Mouse (Mus musculus) intestine, embryonic 15.5 days (tissue): ENCODE measurements around the gene Tmem179. TPM values are rescaled to one million over a fixed set of nuclear protein-coding genes. Genes with fewer than 3 reads are reported as not detected.

Experiments
- ATAC-seq: fragments of 200-750 bp; cut with Nextera tagmentation; 2 replicates; pipeline ENCODE4 v1.8.0; 2017; ENCODE audit warnings: moderate TSS enrichment, moderate library complexity
- H3K27ac ChIP-seq: fragments of 300-500 bp; sonication (generic); 2 replicates; pipeline ENCODE4 v1.5.1; 2015; ENCODE audit warnings: mild to moderate bottlenecking, inconsistent platforms
- H3K27me3 ChIP-seq: fragments of 300-500 bp; sonication (generic); replicated peaks from 2 replicates; pipeline ENCODE4 v1.6.1; 2015; ENCODE audit warnings: inconsistent platforms
- H3K36me3 ChIP-seq: fragments of 300-500 bp; sonication (generic); 2 replicates; pipeline ENCODE4 v1.6.1; 2015; ENCODE audit warnings: inconsistent platforms
- H3K4me1 ChIP-seq: fragments of 300-500 bp; sonication (generic); replicated peaks from 2 replicates; pipeline ENCODE4 v1.6.1; 2015; ENCODE audit warnings: inconsistent platforms
- H3K4me2 ChIP-seq: fragments of 300-500 bp; sonication (generic); replicated peaks from 2 replicates; pipeline ENCODE4 v1.6.1; 2015; ENCODE audit warnings: mild to moderate bottlenecking, inconsistent platforms
- H3K4me3 ChIP-seq: fragments of 300-500 bp; sonication (generic); replicated peaks from 2 replicates; pipeline ENCODE4 v1.5.1; 2015; ENCODE audit warnings: inconsistent platforms
- H3K9ac ChIP-seq: fragments of 300-500 bp; sonication (generic); 2 replicates; pipeline ENCODE4 v1.6.1; 2015; ENCODE audit warnings: inconsistent platforms
- H3K9me3 ChIP-seq: fragments of 300-500 bp; sonication (generic); 2 replicates; pipeline ENCODE4 v1.6.1; 2016; ENCODE audit warnings: inconsistent platforms
- WGBS: fragments of 180-500 bp; shearing (Covaris S2); methylation state at CpG from one replicate; pipeline ENCODE4 v1.1.7; 2015; 5-methylcytosine and 5-hydroxymethylcytosine counted together
- polyA plus RNA-seq: library from polyadenylated mRNA; unstranded; fragments of >200 nt; fragmentation: Nextera tagmentation; extraction: Ambion mirVana; gene quantifications from 2 replicates; pipeline ENCODE4 v1.2.1, GENCODE M21; 2015

Gene Tmem179
- polyA plus RNA-seq: 2.4 and 3.2 TPM in 2 replicates

GRCm38 (mm10) chr12:112516697-112517337 lies at the start of gene Tmem179:
Gene Tmem179, minus strand, starts transcription at chr12:112516747.
- 0 out of 2 replicates have a peak, but pooled peaks cover 10% of the 10 kb centered on the region for H3K4me1 ChIP-seq
- H3K9ac ChIP-seq: no peak within 1 kb of the TSS
- no peak within 1 kb of the TSS for H3K27ac ChIP-seq
- no peaks in the 10 kb centered on the region for H3K36me3 ChIP-seq
- H3K4me3 ChIP-seq: no peak within 1 kb of the TSS
- WGBS: 18% methylated on average over 14 of the region's 14 CpGs
- H3K27me3 ChIP-seq: peaks cover 5% of the 10 kb centered on the region; the same call in 1 of the 2 replicates
- H3K9me3 ChIP-seq: no peaks in the 10 kb centered on the region
- peak; percentile 45; the same call in 1 of the 2 replicates for ATAC-seq
- peak within 1 kb of the TSS; percentile 24; the same call in 1 of the 2 replicates for H3K4me2 ChIP-seq

- H3K9ac ChIP-seq: no peak overlapping the region
- H3K4me3 ChIP-seq: no peak overlapping the region
- ATAC-seq: no peak
- no peaks in the 10 kb centered on the region for H3K4me1 ChIP-seq
- no peak overlapping the region for H3K4me2 ChIP-seq
- no peaks in the 10 kb centered on the region for H3K36me3 ChIP-seq
- no peaks in the 10 kb centered on the region for H3K27me3 ChIP-seq
- H3K9me3 ChIP-seq: no peaks in the 10 kb centered on the region
- WGBS: 86% methylated on average over 6 of the region's 6 CpGs
- H3K27ac ChIP-seq: no peak overlapping the region
These were observed 46.5 kb upstream of the Tmem179 start for GRCm38 (mm10) chr12:112563011-112563410.

- Histone ChIP-seq H3K9ac (no peak overlapping the region), H3K9me3 (no peaks in the 10 kb centered on the region), H3K4me1 (no peaks in the 10 kb centered on the region), H3K27me3 (no peaks in the 10 kb centered on the region), H3K4me3 (no peak overlapping the region), H3K27ac (no peak overlapping the region), H3K4me2 (no peak overlapping the region), H3K36me3 (no peaks in the 10 kb centered on the region)
- WGBS: 72% methylated on average over 5 of the region's 5 CpGs
- no peak for ATAC-seq
These were observed 45.9 kb upstream of the Tmem179 start for GRCm38 (mm10) chr12:112562462-112562861.

GRCm38 (mm10) chr12:112561163-112561562 lies 44.6 kb upstream of the Tmem179 start:
- ATAC-seq: no peak
- Histone ChIP-seq H3K9me3 (no peaks in the 10 kb centered on the region), H3K36me3 (no peaks in the 10 kb centered on the region), H3K27me3 (no peaks in the 10 kb centered on the region), H3K4me2 (no peak overlapping the region), H3K4me3 (no peak overlapping the region), H3K4me1 (no peaks in the 10 kb centered on the region), H3K9ac (no peak overlapping the region), H3K27ac (no peak overlapping the region)
- 71% methylated on average over 3 of the region's 3 CpGs for WGBS

- H3K36me3 ChIP-seq: no peaks in the 10 kb centered on the region
- peak; percentile 52; the same call in 1 of the 2 replicates for ATAC-seq
- no peaks in the 10 kb centered on the region for H3K27me3 ChIP-seq
- WGBS: 56% methylated on average over 5 of the region's 5 CpGs
- H3K27ac ChIP-seq: no peak overlapping the region
- H3K9ac ChIP-seq: no peak overlapping the region
- no peaks in the 10 kb centered on the region for H3K9me3 ChIP-seq
- no peaks in the 10 kb centered on the region for H3K4me1 ChIP-seq
- no peak overlapping the region for H3K4me3 ChIP-seq
- H3K4me2 ChIP-seq: no peak overlapping the region
These were observed 43.7 kb upstream of the Tmem179 start for GRCm38 (mm10) chr12:112560176-112560797.

- H3K4me2 ChIP-seq: no peak overlapping the region
- no peaks in the 10 kb centered on the region for H3K27me3 ChIP-seq
- no peaks in the 10 kb centered on the region for H3K9me3 ChIP-seq
- H3K36me3 ChIP-seq: no peaks in the 10 kb centered on the region
- H3K9ac ChIP-seq: no peak overlapping the region
- no peaks in the 10 kb centered on the region; the same call in 1 of the 2 replicates for H3K4me1 ChIP-seq
- WGBS: 66% methylated on average over 6 of the region's 6 CpGs
- no peak overlapping the region for H3K4me3 ChIP-seq
- no peak overlapping the region for H3K27ac ChIP-seq
- ATAC-seq: peak; percentile 48
These were observed 43.1 kb upstream of the Tmem179 start for GRCm38 (mm10) chr12:112559671-112560070.

- H3K9ac ChIP-seq: no peak overlapping the region
- H3K27me3 ChIP-seq: no peaks in the 10 kb centered on the region
- H3K27ac ChIP-seq: no peak overlapping the region
- no peaks in the 10 kb centered on the region for H3K36me3 ChIP-seq
- H3K4me2 ChIP-seq: no peak overlapping the region
- WGBS: 47% methylated on average over 3 of the region's 3 CpGs
- H3K4me1 ChIP-seq: no peaks in the 10 kb centered on the region; the same call in 1 of the 2 replicates
- no peak overlapping the region for H3K4me3 ChIP-seq
- no peaks in the 10 kb centered on the region for H3K9me3 ChIP-seq
- ATAC-seq: no peak
These were observed 42.7 kb upstream of the Tmem179 start for GRCm38 (mm10) chr12:112559231-112559630.

- H3K4me2 ChIP-seq: no peak overlapping the region
- H3K4me3 ChIP-seq: no peak overlapping the region
- no peaks in the 10 kb centered on the region for H3K36me3 ChIP-seq
- 83% methylated on average over 5 of the region's 5 CpGs for WGBS
- H3K9me3 ChIP-seq: no peaks in the 10 kb centered on the region
- no peaks in the 10 kb centered on the region; the same call in 1 of the 2 replicates for H3K4me1 ChIP-seq
- ATAC-seq: no peak
- no peak overlapping the region for H3K27ac ChIP-seq
- no peak overlapping the region for H3K9ac ChIP-seq
- no peaks in the 10 kb centered on the region for H3K27me3 ChIP-seq
These were observed 40.7 kb upstream of the Tmem179 start for GRCm38 (mm10) chr12:112557219-112557618.

GRCm38 (mm10) chr12:112556531-112557060 lies 40.0 kb upstream of the Tmem179 start:
- Histone ChIP-seq H3K9me3 (no peaks in the 10 kb centered on the region), H3K27me3 (no peaks in the 10 kb centered on the region), H3K36me3 (no peaks in the 10 kb centered on the region), H3K9ac (no peak overlapping the region), H3K4me3 (no peak overlapping the region), H3K4me2 (no peak overlapping the region), H3K27ac (no peak overlapping the region), H3K4me1 (peaks cover 2% of the 10 kb centered on the region; the same call in 1 of the 2 replicates)
- WGBS: 74% methylated on average over 9 of the region's 9 CpGs
- no peak for ATAC-seq

GRCm38 (mm10) chr12:112554900-112555299 lies 38.4 kb upstream of the Tmem179 start:
- H3K4me2 ChIP-seq: no peak overlapping the region
- H3K27ac ChIP-seq: no peak overlapping the region
- no peak overlapping the region for H3K4me3 ChIP-seq
- ATAC-seq: peak; percentile 66
- WGBS: 31% methylated on average over 12 of the region's 12 CpGs
- H3K9me3 ChIP-seq: no peaks in the 10 kb centered on the region
- H3K9ac ChIP-seq: no peak overlapping the region
- no peaks in the 10 kb centered on the region for H3K36me3 ChIP-seq
- no peaks in the 10 kb centered on the region for H3K27me3 ChIP-seq
- peaks cover 2% of the 10 kb centered on the region; the same call in 1 of the 2 replicates for H3K4me1 ChIP-seq

- Histone ChIP-seq H3K36me3 (no peaks in the 10 kb centered on the region), H3K27ac (no peak overlapping the region), H3K4me1 (peaks cover 2% of the 10 kb centered on the region; the same call in 1 of the 2 replicates), H3K9ac (no peak overlapping the region), H3K27me3 (no peaks in the 10 kb centered on the region), H3K4me3 (no peak overlapping the region), H3K4me2 (no peak overlapping the region), H3K9me3 (no peaks in the 10 kb centered on the region)
- 50% methylated on average over 5 of the region's 5 CpGs for WGBS
- ATAC-seq: 0 out of 2 replicates have a peak, but pooled peaks have one; percentile 37
These were observed 36.0 kb upstream of the Tmem179 start for GRCm38 (mm10) chr12:112552520-112552919.

- Histone ChIP-seq H3K36me3 (no peaks in the 10 kb centered on the region), H3K27me3 (no peaks in the 10 kb centered on the region), H3K4me1 (peaks cover 2% of the 10 kb centered on the region; the same call in 1 of the 2 replicates), H3K4me3 (no peak overlapping the region), H3K9ac (no peak overlapping the region), H3K9me3 (no peaks in the 10 kb centered on the region), H3K4me2 (no peak overlapping the region), H3K27ac (no peak overlapping the region)
- ATAC-seq: peak; percentile 52
- WGBS: 15% methylated on average over 13 of the region's 13 CpGs
These were observed 35.4 kb upstream of the Tmem179 start for GRCm38 (mm10) chr12:112551861-112552375.
